ENCODE assay signal across 11 mouse cellular contexts in genomic region chr4:97609831-97610727, GRCm38 (mm10).
A peak's percentile ranks its signal among the peaks of the same experiment; 100 is the strongest.
DNase-seq lines count a peak whose midpoint lies in the region; ATAC-seq and TF ChIP-seq lines count a peak whose summit lies in the region.
"Had no signal": no experiment of that assay in that cellular context is flagged by ENCODE, and none has a peak within 500 bp of the region (broad histone marks: within the 10 kb centered on the region; RNA-seq: fewer than 3 reads in every experiment).

No protein-coding gene starts in this region.

- no peaks in the 10 kb centered on the region for H3K9me3 ChIP-seq in lung, postnatal 0 days (ENCODE audit: low read length)
- no peaks in the 10 kb centered on the region for H3K9me3 ChIP-seq in forebrain, embryonic 15.5 days
- H3K9me3 ChIP-seq in midbrain, embryonic 15.5 days: no peaks in the 10 kb centered on the region

- no peaks in the 10 kb centered on the region for H3K27me3 ChIP-seq in lung, postnatal 0 days (replicated peaks; ENCODE audit: insufficient read depth, low read length)
- H3K27me3 ChIP-seq in forebrain, embryonic 15.5 days: no peaks in the 10 kb centered on the region
- H3K27me3 ChIP-seq in midbrain, embryonic 15.5 days (replicated peaks): no peaks in the 10 kb centered on the region

- H3K9ac ChIP-seq in lung, postnatal 0 days (replicated peaks; ENCODE audit: low read depth): no peak overlapping the region
- H3K9ac ChIP-seq in forebrain, embryonic 15.5 days (replicated peaks): 0 out of 2 replicates have a peak overlapping the region, but pooled peaks have one; percentile 9
- no peak overlapping the region for H3K9ac ChIP-seq in midbrain, embryonic 15.5 days

- DNase-seq in lung, postnatal 0 days (ENCODE audit: low spot score): peak; percentile 38
- no peak for DNase-seq in lung, postnatal 14 days
- DNase-seq in cerebellum, adult 9-11 months: peak; percentile 50
- DNase-seq in adrenal gland, postnatal 36 days: no peak
- DNase-seq in kidney, adult 9 months: no peak
- DNase-seq: adrenal gland, postnatal 10 days; kidney, postnatal 25 days; thymus, postnatal 36 days had no signal

- H3K4me2 ChIP-seq in lung, postnatal 0 days (replicated peaks; ENCODE audit: low read depth, low read length): no peak overlapping the region
- peak overlapping the region; percentile 4; the same call in 1 of the 2 replicates for H3K4me2 ChIP-seq in forebrain, embryonic 15.5 days (replicated peaks)
- H3K4me2 ChIP-seq in midbrain, embryonic 15.5 days: no peak overlapping the region
- H3K4me2 ChIP-seq: liver, embryonic 11.5 days had no signal

- H3K27ac ChIP-seq in lung, postnatal 0 days (ENCODE audit: low read length): no peak overlapping the region
- peak overlapping the region; percentile 90 for H3K27ac ChIP-seq in forebrain, embryonic 15.5 days (replicated peaks)
- H3K27ac ChIP-seq in midbrain, embryonic 15.5 days: peak overlapping the region; percentile 58

- H3K4me3 ChIP-seq in lung, postnatal 0 days (ENCODE audit: low read depth, low read length): no peak overlapping the region
- no peak overlapping the region for H3K4me3 ChIP-seq in forebrain, embryonic 15.5 days
- H3K4me3 ChIP-seq in midbrain, embryonic 15.5 days: no peak overlapping the region

- TF ChIP-seq CTCF in lung, postnatal 0 days (IDR thresholded peaks at IDR 0.05): no peak

- H3K4me1 ChIP-seq in lung, postnatal 0 days (ENCODE audit: insufficient read depth, low read depth, low read length): no peaks in the 10 kb centered on the region
- peaks cover 58% of the 10 kb centered on the region for H3K4me1 ChIP-seq in forebrain, embryonic 15.5 days
- H3K4me1 ChIP-seq in midbrain, embryonic 15.5 days: peaks cover 15% of the 10 kb centered on the region

- WGBS in lung, postnatal 0 days: 42% methylated on average over 10 of the region's 10 CpGs
- 8% methylated on average over 10 of the region's 10 CpGs for whole genome bisulfite sequencing in forebrain, embryonic 15.5 days
- WGBS in midbrain, embryonic 15.5 days: 22% methylated on average over 10 of the region's 10 CpGs

- no peaks in the 10 kb centered on the region for H3K36me3 ChIP-seq in lung, postnatal 0 days (ENCODE audit: insufficient read depth, low read length)
- no peaks in the 10 kb centered on the region for H3K36me3 ChIP-seq in forebrain, embryonic 15.5 days
- no peaks in the 10 kb centered on the region for H3K36me3 ChIP-seq in midbrain, embryonic 15.5 days (replicated peaks)

- no peak for TF ChIP-seq EP300 in lung, postnatal 0 days (IDR thresholded peaks at IDR 0.05)

- no peak for ATAC-seq in lung, postnatal 0 days
- ATAC-seq in forebrain, embryonic 15.5 days (replicated peaks): peak; percentile 79
- ATAC-seq in midbrain, embryonic 15.5 days (replicated peaks): no peak

Comparison
In these comparisons a context has a peak if more than half of its experiments do, and no peak if none do; other contexts are left out.
1. DNase-seq: peak in lung, postnatal 0 days (single experiment) and cerebellum, adult 9-11 months (single experiment); none in lung, postnatal 14 days (single experiment), adrenal gland, postnatal 36 days (0 of 2) and kidney, adult 9 months (single experiment).